Mouse (Mus musculus): ENCODE data around the gene Zmiz2. TPM values are rescaled to one million over a fixed set of nuclear protein-coding genes. Genes with fewer than 3 reads are reported as not detected.
"Not testable (repeated sequence)": the region's sequence is repeated elsewhere in the genome, so short reads cannot be mapped to it uniquely, and the experiment has no call there.

The Zmiz2 gene
- 10 to 100 TPM; 43.2 to 44.3 TPM for total RNA-seq (2021)

DNA sequence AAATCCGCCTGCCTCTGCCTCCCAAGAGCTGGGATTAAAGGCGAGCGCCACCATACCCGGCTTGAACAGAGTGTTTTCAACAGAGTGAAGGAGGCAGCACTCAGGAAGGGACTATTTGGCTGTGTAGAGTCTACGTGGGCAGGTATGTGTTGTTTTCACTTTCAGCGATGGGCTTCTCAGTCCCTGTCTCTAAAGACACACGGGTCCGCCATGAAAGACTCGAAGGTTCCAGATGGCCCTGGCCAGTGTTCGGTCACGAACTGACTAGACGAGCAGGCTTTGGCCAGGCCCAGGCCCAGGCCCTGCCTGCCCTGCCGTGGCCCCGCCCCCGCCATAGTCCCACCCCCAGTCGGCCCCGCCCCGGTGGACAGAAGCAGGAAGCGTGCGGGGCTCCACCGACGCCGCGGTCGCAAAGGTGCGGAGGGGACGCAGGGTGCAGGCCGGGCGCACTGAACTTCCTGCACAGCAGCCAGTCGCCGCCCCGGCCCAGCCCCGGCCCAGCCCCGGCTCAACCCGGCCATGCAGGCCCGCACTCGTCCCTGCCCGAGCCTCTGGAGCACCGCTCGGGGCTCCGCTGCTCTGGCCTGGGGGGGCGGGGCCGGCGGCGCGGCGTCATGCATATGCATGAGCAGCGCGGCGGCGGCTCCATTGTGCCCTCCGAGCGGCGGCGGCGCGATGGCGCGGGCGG is at the start of gene Zmiz2:
Zmiz2 (plus strand) TSS at position 349 of the 688 bp plus-strand sequence.
- intact Hi-C loops (cut with DNase I): no loop called here
- DNase-seq: peak; percentile 96 to 97

DNA sequence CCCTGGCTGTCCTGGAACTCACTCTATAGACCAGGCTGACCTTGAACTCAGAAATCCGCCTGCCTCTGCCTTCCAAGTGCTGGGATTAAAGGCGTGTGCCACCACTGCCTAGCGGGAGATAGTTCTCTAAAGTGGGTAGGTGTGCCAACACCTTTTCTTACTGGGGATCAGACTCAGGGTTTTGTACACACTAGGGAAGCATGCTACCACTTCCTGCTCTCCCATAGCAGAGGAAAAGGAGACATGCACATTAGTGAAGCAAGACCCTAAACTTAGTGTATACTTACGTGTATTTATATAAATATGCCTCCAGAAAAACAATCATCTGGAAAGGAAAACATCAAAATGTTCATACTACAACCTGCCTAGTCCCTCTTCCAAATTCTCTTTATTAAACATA is 42.9 kb upstream of the Zmiz2 start:
- intact Hi-C loops (cut with DNase I): no loop called here
- DNase-seq: no peak

DNA sequence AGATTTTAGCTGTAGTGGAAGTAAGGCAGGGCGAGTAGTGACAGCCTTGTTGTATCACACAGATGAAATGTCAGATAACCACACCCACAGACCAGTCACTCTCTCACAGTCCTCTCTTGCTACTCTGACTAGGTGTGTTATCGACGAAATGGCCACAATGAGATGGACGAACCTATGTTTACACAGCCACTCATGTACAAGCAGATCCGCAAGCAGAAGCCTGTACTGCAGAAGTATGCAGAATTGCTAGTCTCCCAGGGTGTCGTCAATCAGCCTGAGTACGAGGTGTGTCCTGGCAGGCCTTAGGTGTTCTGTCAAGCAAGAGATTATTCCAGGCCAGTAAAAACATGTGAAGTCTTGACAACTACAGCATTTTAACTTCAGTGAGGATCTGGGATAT is 41.9 kb upstream of the Zmiz2 start:
- intact Hi-C loops (cut with DNase I): no loop called here
- no peak for DNase-seq

DNA sequence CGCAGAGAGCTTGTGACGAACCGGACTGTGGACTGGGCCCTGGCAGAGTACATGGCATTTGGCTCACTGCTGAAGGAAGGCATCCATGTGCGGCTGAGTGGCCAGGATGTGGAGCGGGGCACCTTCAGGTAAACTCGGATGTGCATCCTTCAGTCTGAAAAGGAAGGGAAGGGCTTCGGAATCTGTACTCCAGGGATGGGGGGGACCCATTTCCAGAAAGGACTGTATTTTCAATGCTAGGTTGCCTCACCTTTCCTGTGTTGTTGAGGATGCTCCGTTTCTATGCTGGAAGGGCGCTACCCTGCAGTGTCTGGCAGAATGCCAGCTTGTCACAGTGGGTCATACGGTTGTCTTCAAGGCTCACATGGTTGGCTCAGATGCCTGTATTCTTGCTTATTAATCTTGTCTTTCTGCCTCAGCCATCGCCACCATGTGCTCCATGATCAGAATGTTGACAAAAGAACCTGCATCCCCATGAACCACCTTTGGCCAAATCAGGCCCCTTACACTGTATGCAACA is 40.1 kb upstream of the Zmiz2 start:
- no peak for DNase-seq
- intact Hi-C loops (cut with DNase I): no loop called here

DNA sequence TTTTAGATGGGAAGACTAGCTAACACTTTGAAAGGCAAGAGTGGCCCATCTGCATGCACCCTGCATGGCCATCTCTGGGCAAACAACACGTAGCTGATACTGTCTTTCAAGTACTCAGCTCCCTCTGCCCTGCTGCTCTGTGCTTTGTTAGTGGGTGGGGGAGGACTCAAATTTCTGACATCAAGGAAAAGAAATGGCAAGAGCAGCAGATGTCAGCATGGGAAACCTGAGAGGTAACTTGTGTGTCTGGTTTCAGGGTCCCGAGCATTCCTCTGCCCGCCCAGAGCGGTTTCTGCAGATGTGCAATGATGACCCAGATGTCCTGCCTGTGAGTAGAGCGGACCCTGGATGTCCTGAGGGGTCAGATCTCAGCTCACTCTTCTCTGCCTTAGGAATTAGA is 39.3 kb upstream of the Zmiz2 start:
- no peak for DNase-seq
- intact Hi-C loops (cut with DNase I): no loop called here

DNA sequence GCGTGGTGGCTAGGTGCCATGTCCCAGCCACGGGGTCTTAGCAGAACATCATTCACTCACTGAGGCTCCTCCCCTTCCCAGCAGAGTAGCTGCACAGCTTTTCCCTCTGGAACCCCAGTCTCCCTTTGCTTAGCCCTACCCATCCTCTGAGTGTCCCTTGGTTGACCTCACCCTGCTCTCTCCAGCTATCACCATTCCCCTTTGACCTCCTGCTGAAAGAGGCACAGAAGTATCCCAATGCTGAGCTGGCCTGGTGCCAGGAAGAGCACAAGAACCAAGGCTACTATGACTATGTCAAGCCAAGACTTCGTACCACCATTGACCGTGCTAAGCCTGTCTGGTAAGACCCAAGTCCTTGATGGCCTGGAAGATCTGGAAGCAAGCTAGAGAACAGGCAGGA is 33.8 kb upstream of the Zmiz2 start:
- intact Hi-C loops (cut with DNase I): no loop called here
- no peak for DNase-seq

DNA sequence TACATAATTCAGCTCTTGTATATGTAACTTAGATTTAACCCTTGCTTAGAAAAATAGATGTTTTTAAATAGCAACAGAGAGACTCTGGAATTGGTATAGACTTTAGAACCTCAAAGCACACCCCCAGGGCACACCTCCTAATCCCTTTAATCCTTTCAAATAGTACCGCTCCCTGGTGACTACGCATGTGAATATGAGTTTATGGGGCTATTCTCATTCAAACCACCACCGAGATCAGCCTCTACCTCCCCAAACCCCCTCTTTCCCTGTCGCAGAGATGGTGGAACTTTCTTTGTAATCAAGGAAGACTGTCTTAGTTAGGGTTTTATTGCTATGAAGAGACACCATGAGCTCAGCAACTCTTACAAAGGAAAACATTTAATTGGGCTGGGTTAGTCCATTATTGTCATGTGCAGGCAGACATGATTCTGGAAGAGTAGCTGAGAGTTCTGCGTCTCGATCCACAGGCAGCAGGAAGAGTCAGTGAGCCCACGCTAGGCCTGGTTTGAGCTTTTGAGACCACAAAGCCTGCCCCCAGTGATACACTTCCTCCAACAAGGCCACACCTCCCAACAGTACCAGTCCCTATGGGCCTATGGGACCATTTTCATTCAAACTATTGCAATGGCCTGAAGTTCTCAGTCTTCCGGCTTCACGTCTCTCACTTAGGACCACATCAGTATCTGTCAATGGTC is 24.1 kb upstream of the Zmiz2 start:
- intact Hi-C loops (cut with DNase I): no loop called here
- no peak for DNase-seq

DNA sequence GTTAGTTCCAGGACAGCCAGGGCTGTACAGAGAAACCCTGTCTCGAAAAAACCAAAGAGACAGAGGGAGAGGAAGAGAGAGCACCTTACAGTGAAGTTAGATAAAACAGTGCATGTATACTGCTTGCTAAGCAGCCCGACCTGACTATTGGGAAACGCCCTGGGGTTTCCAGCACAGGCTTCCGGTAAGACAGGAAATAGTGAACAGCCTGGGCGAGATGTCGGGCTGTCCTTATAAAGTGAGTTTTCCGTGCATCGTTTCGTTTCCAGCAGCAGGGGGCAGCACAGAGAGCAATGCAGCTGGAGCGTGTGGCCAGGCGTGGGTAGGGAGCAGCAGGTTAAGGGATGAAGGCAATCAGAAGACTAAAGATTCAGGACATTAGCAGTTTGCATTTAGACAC is 23.0 kb upstream of the Zmiz2 start:
- intact Hi-C loops (cut with DNase I): loop anchor here (2.0 kb wide), 1 partner anchor 49 kb away; the partner anchor contains the start of gene Ppia
- peak; percentile 80 to 89 for DNase-seq

DNA sequence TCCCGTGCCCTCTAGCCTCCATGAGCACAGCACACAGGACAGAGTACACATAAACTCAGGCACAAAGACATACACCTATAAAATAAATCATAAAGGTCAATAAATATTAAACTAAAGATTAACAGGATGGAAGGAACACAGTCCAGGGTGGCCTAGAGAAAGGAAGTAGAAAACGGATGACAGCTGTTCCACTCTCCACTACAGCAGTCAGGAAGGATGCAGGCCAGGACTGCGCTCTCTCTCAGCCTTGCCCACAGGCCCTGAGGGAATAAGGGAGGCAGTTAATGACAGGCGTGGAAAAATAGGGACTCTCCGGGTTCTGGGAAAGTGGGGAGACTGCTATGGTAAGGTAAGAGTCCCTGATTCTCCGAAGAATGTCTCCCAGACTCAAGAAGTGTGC is 22.4 kb upstream of the Zmiz2 start:
- intact Hi-C loops (cut with DNase I): loop anchor here (2.0 kb wide), 1 partner anchor 48 kb away; the partner anchor contains the start of gene Ppia
- DNase-seq: no peak

DNA sequence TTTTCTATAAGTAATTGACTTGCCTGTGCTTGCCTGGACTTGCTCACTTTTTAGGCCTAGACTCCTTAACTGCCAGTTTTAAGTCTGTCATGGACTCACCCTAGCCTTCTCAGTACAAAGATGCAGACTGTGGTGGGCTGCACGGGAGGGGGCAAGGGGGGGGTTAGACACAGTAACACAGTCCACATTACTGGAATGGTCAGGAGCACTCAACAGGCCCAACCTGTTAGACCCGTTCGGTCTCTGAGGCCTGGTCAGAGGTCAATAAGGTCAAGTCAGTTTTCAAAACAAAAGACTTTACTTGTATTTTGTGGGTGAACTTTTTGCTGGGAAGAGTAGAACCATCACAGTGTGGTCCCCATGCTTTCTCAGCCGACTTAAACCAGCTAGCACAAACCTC is 21.7 kb upstream of the Zmiz2 start:
- no peak for DNase-seq
- intact Hi-C loops (cut with DNase I): loop anchor here (2.0 kb wide), 1 partner anchor 48 kb away; the partner anchor contains the start of gene Ppia

DNA sequence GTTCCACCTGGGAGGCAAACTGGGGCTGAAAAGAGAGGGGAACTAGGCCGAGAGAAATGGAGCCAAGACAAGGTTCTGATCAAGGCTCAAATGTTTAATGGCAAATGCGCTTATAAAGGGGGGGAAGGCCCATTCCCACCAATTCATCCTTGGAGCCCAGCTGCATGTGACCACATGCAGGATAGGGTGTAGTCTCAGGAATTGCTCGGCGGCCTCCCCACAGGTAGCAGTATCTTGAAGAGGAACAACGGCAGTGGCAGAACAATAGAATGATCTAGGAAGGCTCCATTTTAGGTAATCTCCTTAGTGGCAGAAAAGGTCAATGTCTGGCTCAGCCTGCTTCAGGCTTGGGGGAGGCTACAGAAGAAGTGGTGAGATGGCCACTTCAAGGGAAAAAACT is 20.9 kb upstream of the Zmiz2 start:
- intact Hi-C loops (cut with DNase I): loop anchor here (2.0 kb wide), 1 partner anchor 47 kb away; the partner anchor contains the start of gene Ppia
- DNase-seq: not testable (repeated sequence)

DNA sequence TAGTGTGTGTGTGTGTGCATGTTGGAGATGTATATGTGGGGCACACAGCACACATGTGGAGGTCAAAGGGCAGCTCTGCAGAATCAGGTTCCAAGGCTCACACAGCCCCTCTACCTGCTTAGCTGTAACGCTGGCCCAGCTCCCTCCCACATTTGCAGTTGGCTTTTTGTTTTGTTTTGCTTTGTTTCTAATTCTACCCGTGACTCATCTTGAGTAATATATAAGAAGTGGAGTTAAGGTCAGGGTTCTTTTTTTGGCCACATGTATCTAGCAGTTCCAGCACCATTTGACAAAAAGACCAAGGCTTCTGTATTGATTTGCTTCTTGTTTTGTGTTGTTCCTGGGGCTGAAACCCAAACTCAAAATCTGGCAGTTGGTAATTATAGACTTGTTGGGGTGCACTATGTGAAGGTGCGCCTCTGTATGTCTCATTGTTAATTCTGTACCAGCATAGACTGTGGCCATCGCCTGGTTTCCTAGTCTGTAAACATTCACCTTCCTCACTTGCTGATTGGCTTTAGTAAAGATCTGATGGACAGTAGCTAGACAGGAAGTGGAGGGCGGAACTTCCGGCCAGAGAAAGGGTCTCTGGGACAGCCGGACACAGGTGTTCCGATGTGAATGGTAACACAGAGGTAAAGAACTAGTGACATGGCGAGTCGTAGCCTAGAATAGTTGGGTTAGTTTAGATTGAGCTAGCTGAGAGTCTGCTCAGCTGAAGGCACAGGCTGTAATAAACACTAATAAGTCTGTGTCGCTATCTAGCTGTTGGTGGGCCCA is 17.3 kb upstream of the Zmiz2 start:
- intact Hi-C loops (cut with DNase I): no loop called here
- DNase-seq: no peak

DNA sequence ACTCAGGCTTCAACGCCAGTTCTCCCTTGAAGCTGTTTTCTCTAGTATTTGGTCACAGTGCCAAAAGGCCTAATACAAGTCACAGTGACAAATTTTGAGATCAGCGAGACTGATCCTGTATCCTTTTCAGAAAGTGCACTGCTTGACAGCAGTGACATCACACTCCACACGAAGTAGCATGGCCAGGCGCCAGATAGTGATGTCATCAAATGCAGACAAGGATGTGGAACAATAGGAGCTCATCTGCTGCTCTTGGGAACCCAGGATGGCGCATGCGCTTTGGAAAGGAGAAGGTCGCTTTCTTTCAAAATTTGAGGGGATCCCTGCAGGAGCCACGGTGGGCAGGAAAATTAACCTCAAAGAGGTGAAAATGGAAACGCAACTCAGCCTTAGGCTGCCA is 16.1 kb upstream of the Zmiz2 start:
- intact Hi-C loops (cut with DNase I): no loop called here
- DNase-seq: no peak

DNA sequence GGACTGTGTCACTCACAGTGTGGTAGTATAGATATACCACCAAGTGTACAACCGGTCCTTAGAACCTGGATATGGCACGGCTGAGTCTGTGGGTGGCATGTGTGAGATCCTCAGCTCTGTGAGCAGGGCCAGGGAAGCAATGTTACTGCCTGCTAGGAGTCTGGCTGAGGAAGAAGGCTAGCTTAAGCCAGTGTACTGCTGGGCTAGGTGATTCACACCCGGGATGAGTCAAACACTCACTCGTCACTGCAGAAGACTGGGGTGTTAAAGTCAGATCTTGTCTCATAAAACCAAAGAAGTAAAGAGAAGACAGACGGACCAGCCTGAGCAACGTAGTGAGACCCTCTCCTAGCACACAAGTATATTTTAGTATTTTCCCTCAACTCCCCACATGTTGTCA is 8.0 kb upstream of the Zmiz2 start:
- DNase-seq: no peak
- intact Hi-C loops (cut with DNase I): no loop called here

DNA sequence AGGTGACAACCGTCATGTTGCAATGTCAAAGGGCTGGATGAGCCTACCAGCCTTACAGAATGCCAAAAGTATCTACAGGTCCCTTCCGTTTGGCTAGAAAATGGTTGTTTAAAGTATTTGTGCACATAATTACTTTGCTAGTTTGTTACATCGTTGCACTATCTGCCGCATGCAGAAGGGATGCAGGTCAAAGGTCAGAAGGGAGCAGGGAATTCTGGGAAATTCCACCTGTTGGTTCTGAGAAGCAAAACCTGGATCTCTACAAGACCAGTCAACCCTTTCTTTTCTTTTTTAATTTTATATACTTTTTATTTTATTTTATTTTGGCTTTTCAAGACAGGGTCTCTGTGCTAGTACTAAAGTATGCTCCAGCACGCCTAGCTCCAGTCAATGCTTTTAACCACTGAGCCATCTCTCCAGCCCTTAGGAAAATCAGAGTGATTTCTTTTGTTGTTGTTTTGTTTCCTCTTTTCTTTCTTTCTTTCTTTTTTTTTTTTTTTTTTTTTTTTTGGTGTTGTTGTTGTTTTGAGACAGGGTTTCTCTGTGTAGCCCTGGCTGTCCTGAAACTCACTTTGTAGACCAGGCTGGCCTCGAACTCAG is 648 bp upstream of the Zmiz2 start:
- intact Hi-C loops (cut with DNase I): no loop called here
- no peak for DNase-seq

DNA sequence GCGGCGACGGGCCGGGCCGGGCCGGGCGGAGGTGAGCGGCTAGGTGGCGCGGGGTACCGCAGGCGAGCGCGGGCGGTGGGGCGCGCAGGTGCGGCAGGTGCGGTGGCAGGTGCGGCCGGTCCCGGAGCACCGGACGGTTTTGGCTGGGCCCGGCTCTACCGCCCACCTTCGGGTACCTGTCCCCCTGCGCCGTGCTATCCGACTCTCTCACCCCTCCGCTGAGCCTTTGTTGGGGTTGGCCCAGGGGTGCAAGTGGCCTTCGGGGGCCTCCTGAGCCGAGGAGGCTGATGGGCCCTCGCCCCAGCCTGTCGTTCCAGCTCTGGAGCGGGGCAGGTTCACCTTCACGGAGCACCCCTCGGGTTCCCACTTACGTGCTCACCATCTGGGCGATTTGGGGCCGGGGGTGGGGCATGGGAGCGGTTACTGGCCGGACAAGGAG is 628 bp downstream of the Zmiz2 start:
- intact Hi-C loops (cut with DNase I): no loop called here
- peak; percentile 32 to 46 for DNase-seq

DNA sequence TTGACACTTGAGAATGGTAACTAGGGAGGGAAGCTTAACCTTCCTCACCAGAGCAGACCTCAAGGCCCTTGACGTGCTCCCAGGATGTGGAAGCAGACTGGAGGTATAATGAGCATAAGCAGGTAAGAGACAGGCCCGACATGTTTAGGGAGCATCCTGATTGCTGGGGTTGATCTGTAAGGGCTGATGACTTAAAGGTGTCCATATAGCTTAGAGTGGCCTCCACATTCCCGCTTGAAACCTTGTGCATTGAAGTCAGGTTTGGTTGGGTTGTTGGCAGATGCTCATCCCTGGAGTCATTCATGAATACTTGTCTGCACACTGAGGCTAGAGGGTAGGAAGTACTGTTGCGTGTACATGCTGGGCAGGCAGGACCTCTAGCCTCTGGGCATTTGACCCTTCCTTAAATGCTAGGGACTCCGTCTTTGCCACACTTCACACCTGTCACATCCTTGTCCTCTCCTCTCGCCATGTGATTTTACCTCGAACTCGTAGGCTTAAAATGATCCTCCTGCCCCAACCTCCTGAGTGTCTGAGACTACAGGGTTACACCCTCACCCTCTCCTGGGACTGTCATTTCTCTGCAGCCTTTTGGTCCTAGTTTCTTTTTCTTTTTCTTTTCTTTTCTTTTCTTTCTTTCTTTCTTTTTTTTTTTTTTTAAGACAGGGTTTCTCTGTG is 1.6 kb downstream of the Zmiz2 start:
- intact Hi-C loops (cut with DNase I): no loop called here
- no peak for DNase-seq

DNA sequence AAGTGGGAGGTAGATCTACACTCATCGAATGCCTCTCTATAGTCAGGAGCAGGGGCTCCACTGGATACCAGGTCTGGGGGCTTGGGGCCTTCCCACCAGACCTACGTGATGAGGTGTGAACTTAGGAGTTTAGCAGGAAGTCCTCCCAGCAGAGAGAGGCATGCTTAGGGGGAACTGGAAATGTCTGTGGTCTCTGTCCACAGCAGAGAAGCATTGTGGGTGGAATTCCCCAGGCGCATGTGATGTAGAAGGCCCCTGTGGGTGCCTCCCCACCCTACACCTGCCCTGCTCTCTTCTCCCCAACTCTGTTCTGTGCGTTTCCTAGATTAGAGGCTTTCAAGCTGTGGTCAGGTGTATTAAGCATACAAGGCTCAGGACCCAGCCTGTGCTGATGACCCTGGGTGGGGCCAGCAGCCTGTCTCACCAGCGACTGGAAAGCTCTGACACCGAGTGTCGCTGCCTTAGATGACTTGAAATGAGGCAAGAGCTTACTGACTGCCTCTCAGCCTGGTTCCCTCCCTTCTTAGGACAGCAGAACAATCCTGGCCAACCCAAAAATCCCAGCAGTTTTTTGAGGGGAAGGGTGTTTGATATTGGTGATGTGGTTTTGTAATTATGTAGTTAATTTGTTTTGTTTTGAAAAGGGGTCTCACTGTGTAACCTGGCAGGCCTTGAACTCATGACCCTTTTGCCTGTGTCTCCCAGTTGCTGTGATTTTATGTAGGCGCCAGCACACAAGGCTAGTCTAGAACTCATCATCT is 2.8 kb downstream of the Zmiz2 start:
- DNase-seq: no peak
- intact Hi-C loops (cut with DNase I): no loop called here

DNA sequence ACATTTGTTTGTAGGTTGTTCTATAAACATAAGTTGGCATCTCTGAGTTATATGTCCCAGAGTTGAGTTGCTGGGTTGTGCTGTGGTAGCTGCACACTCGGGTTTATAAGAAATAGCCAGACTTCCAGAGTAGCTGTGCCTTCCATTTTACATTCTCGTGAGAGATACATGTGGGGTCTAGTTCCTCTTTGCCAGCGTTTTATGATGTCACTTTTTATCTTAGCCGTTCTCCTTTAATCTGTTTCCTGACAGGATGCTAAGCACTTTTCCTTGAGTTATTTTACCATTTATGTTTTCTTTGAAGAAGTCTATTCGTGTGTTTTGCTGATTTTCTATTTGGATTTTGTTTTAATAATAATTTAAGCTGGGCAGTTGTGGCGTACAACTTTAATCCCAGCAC is 4.0 kb downstream of the Zmiz2 start:
- intact Hi-C loops (cut with DNase I): no loop called here
- no peak for DNase-seq

DNA sequence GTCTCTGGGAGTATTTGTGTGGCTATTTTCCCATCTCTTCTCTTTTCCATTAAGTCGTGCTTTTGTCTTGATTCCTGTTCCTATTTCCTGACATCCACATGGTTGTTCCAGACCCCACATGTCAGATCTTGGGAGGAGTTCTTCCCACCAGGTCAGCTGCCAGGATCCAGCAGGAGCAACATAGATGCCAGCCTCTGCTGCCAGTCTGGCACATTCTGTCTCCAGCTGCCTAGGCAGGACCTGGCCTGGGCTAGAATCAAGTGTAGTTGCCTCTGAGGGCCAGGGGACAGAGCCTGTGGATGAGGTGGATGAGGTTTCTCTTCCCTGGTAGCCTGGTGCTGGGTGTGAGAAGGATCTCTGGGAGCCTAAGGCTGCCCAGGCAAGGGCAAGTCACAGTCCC is 5.0 kb downstream of the Zmiz2 start:
- intact Hi-C loops (cut with DNase I): no loop called here
- DNase-seq: no peak
